Mouse (Mus musculus) liver, postnatal 0 days (tissue): ENCODE data around the gene Zyx. TPM values are rescaled to one million over a fixed set of nuclear protein-coding genes. Genes with fewer than 3 reads are reported as not detected.

Experiments
- ATAC-seq: fragments of 200-750 bp; cut with Nextera tagmentation; 2 replicates; pipeline ENCODE4 v1.8.0; 2017; ENCODE audit warnings: mild to moderate bottlenecking, moderate library complexity
- DNase-seq: peaks from one replicate; pipeline ENCODE4 v3.0.0-alpha.2; 2016
- H3K27ac ChIP-seq: fragments of 300-500 bp; sonication (generic); 2 replicates; pipeline ENCODE4 v1.5.1; 2014; ENCODE audit warnings: antibody characterized with exemption, moderate library complexity, mild to moderate bottlenecking, low read depth
- H3K27me3 ChIP-seq: fragments of 300-500 bp; sonication (generic); 2 replicates; pipeline ENCODE4 v1.6.1; 2014; ENCODE audit warnings: low read length, control low read depth, mixed read lengths; ENCODE audit not compliant: insufficient read depth
- H3K36me3 ChIP-seq: fragments of 300-500 bp; sonication (generic); replicated peaks from 2 replicates; pipeline ENCODE4 v1.6.1; 2014; ENCODE audit warnings: mild to moderate bottlenecking, control low read depth, low read length, moderate library complexity, mixed read lengths; ENCODE audit not compliant: insufficient read depth
- H3K4me1 ChIP-seq: fragments of 300-500 bp; sonication (generic); 2 replicates; pipeline ENCODE4 v1.6.1; 2014; ENCODE audit warnings: antibody characterized with exemption, mild to moderate bottlenecking, control low read depth; ENCODE audit not compliant: insufficient read depth
- H3K4me2 ChIP-seq: fragments of 300-500 bp; sonication (generic); 2 replicates; pipeline ENCODE4 v1.6.1; 2014; ENCODE audit warnings: low read depth, mild to moderate bottlenecking, low read length, moderate library complexity, mixed read lengths
- H3K4me3 ChIP-seq: fragments of 300-500 bp; sonication (generic); 2 replicates; pipeline ENCODE4 v1.5.1; 2014; ENCODE audit warnings: low read depth, low read length
- H3K9ac ChIP-seq: fragments of 300-500 bp; sonication (generic); replicated peaks from 2 replicates; pipeline ENCODE4 v1.6.1; 2014; ENCODE audit warnings: mild to moderate bottlenecking, moderate library complexity
- H3K9me3 ChIP-seq: fragments of 300-500 bp; sonication (generic); 2 replicates; pipeline ENCODE4 v1.6.1; 2016; ENCODE audit warnings: mild to moderate bottlenecking, control low read depth, low read length, mixed read lengths
- CTCF ChIP-seq: sonication (generic); IDR thresholded peaks from 2 replicates; pipeline ENCODE4 v1.5.1; 2016; ENCODE audit warnings: antibody characterized with exemption, low read depth
- EP300 ChIP-seq: IDR thresholded peaks from 2 replicates; pipeline ENCODE4 v1.6.1; 2016; ENCODE audit warnings: antibody characterized with exemption, low read depth, mild to moderate bottlenecking
- WGBS: fragments of 180-500 bp; shearing (Covaris S2); extraction: QIAGEN DNeasy Blood & Tissue Kit; methylation state at CpG from one replicate; pipeline ENCODE4 v1.1.7; 2014; ENCODE audit not compliant: insufficient replicate concordance; 5-methylcytosine and 5-hydroxymethylcytosine counted together
- polyA plus RNA-seq: library from polyadenylated mRNA; unstranded; fragments of >200 nt; fragmentation: Nextera tagmentation; extraction: Ambion mirVana; gene quantifications from 2 replicates; pipeline ENCODE4 v1.2.1, GENCODE M21; 2015

The Zyx gene
- polyA plus RNA-seq, 1 experiment from 2014 or later: 55.3 TPM

DNA sequence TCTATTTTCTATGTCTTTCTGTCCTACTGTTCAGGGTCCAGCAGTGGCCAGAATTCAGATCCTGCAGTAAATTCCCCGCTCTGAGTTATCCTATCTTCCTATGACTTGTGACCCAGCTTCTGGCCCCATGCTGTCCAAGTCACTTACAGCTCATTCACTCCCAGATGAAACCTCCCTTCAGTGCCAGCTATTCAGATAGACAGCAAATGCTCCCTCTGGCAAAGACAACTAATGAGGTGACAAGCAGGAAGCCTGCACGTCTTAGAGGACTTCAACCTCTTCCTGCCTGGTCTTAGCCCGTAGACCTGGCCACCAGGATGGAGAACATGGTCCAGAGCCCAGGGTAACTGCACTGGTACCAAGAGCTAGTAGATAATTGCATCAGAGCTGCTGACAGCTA, 13.5 kb downstream of the Zyx start:
- DNase-seq (no peak), ATAC-seq (no peak)
- peaks cover 38% of the 10 kb centered on the region for H3K36me3 ChIP-seq
- TF ChIP-seq CTCF (no peak), EP300 (no peak)
- no peak overlapping the region for H3K4me3 ChIP-seq
- no peaks in the 10 kb centered on the region for H3K27me3 ChIP-seq
- H3K4me1 ChIP-seq: no peaks in the 10 kb centered on the region
- WGBS: 34% methylated on average over 3 of the region's 3 CpGs
- no peak overlapping the region for H3K9ac ChIP-seq
- no peak overlapping the region for H3K27ac ChIP-seq
- H3K4me2 ChIP-seq: no peak overlapping the region
- no peaks in the 10 kb centered on the region for H3K9me3 ChIP-seq

DNA sequence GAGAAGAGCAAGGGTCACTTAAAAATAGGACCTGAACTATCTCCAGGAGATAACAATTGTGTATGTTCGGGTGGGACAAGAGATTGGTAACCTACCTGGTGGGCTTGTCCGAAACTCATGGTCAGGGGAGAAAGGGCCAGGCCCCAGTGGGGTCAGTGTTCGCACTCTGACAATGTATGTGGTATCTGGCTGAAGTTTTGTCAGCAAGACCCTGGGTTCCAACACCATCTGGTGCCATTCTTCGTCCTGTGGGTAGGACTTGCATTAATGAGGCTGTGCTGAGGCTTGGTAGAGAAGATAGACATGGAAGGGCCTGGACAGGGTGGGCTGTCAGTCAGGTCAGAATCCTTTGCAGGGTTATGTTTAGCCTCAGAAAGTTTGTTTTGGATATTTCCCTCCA, 14.6 kb downstream of the Zyx start:
- WGBS: 79% methylated on average over 4 of the region's 4 CpGs
- no peak for TF ChIP-seq EP300
- TF ChIP-seq CTCF: no peak

DNA sequence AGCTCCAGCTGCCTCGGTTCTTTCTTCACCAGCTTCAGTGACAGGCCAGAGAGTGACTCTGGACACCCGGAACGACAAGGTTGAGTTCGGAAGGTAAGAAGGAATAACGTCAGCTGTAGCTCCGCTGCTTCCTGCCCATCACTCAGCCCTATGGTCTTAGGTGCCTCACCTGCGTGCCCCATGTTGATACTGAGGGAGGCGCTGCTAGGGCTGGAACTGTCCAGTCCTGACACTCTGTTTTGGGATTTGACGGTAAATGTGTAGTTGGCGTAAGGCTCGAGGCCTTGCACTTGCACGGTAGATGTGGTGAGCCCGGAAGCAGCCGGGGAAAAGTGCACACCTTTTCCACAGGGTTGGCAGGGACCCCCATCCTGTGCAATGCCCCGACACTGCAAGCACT, 15.2 kb downstream of the Zyx start:
- Histone ChIP-seq H3K4me2 (no peak overlapping the region), H3K36me3 (peaks cover 29% of the 10 kb centered on the region), H3K4me1 (peaks cover 2% of the 10 kb centered on the region; the same call in 1 of the 2 replicates), H3K9ac (no peak overlapping the region), H3K9me3 (no peaks in the 10 kb centered on the region), H3K27me3 (no peaks in the 10 kb centered on the region), H3K27ac (no peak overlapping the region), H3K4me3 (no peak overlapping the region)
- ATAC-seq: no peak
- DNase-seq: no peak
- no peak for TF ChIP-seq EP300
- no peak for TF ChIP-seq CTCF
- WGBS: 87% methylated on average over 15 of the region's 15 CpGs

More for the DNA sequence above, 14.6 kb downstream of the Zyx start:
- Histone ChIP-seq H3K9me3 (no peaks in the 10 kb centered on the region), H3K36me3 (peaks cover 34% of the 10 kb centered on the region), H3K27ac (no peak overlapping the region), H3K4me3 (no peak overlapping the region), H3K4me2 (no peak overlapping the region), H3K27me3 (no peaks in the 10 kb centered on the region), H3K9ac (no peak overlapping the region), H3K4me1 (no peaks in the 10 kb centered on the region)
- ATAC-seq (no peak), DNase-seq (no peak)

DNA sequence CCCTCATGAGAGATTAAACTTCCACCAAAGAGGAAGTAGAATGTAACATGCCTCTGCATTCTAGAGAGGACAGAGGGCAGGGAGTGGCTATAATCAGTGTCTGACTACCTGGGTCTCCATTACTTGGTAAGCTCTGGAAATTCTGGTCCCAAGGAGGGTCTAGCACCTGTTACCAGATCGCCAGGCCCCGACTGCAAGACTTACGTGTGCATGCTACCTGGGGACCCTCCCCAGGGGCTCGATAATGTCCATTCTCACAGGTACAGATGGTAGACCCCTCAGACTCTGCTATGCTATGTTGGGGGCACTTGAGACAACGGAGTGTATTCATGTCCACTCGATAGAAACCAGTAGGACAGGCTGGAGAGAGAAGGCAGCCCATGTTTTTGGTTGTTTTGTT, 15.8 kb downstream of the Zyx start:
- Histone ChIP-seq H3K27ac (no peak overlapping the region), H3K27me3 (no peaks in the 10 kb centered on the region), H3K4me3 (no peak overlapping the region), H3K36me3 (peaks cover 23% of the 10 kb centered on the region), H3K9ac (no peak overlapping the region), H3K4me1 (peaks cover 7% of the 10 kb centered on the region; the same call in 1 of the 2 replicates), H3K4me2 (no peak overlapping the region), H3K9me3 (no peaks in the 10 kb centered on the region)
- no peak for ATAC-seq
- DNase-seq: no peak
- 85% methylated on average over 6 of the region's 6 CpGs for WGBS
- no peak for TF ChIP-seq CTCF
- TF ChIP-seq EP300: no peak

DNA sequence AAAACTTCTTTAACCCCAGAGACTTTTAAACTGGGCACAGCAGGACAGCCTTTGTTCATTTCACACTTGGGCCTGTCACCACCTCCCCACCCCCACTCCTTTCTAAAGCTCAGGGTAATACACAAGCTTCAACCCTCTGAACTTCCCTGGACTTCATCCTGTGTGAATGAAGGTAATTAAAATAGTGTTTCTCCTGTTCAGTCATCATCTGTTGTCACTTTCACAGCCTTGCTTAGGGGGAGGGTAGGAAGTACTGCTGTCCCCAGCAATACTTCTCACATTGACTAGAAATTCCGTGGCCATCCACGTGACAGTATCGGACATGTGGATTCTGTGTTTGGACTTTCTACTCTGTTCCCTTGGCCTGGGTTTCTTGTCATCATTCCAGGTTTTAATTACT, 20.4 kb downstream of the Zyx start:
- Histone ChIP-seq H3K4me1 (peaks cover 34% of the 10 kb centered on the region), H3K9ac (no peak overlapping the region), H3K27ac (peak overlapping the region; percentile 56), H3K4me2 (no peak overlapping the region), H3K36me3 (0 out of 2 replicates have a peak, but pooled peaks cover 4% of the 10 kb centered on the region), H3K9me3 (no peaks in the 10 kb centered on the region), H3K27me3 (no peaks in the 10 kb centered on the region), H3K4me3 (no peak overlapping the region)
- TF ChIP-seq CTCF (no peak), EP300 (no peak)
- ATAC-seq: peak; percentile 67
- DNase-seq: peak; percentile 52
- WGBS: 39% methylated on average over 3 of the region's 3 CpGs

DNA sequence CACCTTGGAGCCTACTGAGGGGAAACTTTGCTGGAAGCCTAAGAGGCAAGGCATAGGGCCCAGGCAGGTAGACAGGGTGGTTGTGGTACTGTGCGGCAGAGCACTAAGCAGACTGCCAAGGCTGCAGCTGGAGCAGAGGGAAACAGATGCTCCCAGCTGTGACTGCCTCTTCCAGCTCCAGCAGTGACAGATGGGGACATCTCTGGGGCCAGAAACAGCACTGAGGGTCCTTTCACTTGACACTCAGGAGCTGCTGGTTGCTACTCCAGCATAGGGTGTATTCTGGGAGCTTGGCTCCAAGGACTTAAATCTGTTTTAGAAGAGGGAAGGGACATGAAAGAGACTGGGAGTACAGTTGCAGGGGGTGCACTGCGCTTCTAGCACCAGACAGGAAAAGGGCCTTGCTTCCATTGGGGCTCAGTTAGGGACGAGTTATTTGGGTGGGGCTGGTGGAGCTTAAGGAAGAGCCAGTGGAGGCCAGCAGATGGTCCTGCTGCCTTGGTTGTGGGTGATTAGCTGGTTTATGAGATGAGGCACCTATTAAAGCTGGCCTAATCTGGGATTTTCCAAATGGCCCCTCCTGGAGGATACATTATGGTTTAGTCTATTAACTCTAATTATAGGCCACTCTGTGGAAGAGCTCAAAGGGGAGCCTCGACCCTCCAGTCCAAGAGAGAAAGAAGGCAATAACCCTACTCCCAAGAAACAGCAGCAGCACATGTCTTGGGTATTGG, 21.4 kb downstream of the Zyx start:
- Histone ChIP-seq H3K4me3 (no peak overlapping the region), H3K27ac (peak overlapping the region; percentile 56; the same call in 1 of the 2 replicates), H3K4me2 (no peak overlapping the region; the same call in 1 of the 2 replicates), H3K36me3 (0 out of 2 replicates have a peak, but pooled peaks cover 2% of the 10 kb centered on the region), H3K9ac (no peak overlapping the region), H3K9me3 (no peaks in the 10 kb centered on the region), H3K27me3 (no peaks in the 10 kb centered on the region), H3K4me1 (peaks cover 38% of the 10 kb centered on the region)
- WGBS: 66% methylated on average over 4 of the region's 4 CpGs
- TF ChIP-seq CTCF (no peak), EP300 (no peak)
- DNase-seq (no peak), ATAC-seq (no peak)
